Mouse (Mus musculus) intestine, embryonic 14.5 days (tissue): ENCODE measurements around the gene Tecr. TPM values are rescaled to one million over a fixed set of nuclear protein-coding genes. Genes with fewer than 3 reads are reported as not detected.

Experiments used
- ATAC-seq: fragments of 200-750 bp; cut with Nextera tagmentation; replicated peaks from 2 replicates; pipeline ENCODE4 v1.8.0; 2017; ENCODE audit warnings: low read depth, moderate number of reproducible peaks, moderate TSS enrichment, moderate library complexity; ENCODE audit not compliant: low FRiP score, low TSS enrichment
- DNase-seq: peaks from one replicate; pipeline ENCODE4 v3.0.0-alpha.2; 2018; ENCODE audit warnings: low spot score
- H3K27ac ChIP-seq: fragments of 300-500 bp; sonication (generic); 2 replicates; pipeline ENCODE4 v1.5.1; 2014; ENCODE audit warnings: low read depth, mild to moderate bottlenecking, control low read depth
- H3K27me3 ChIP-seq: fragments of 300-500 bp; sonication (generic); replicated peaks from 2 replicates; pipeline ENCODE4 v1.6.1; 2014; ENCODE audit warnings: low read length, control low read depth; ENCODE audit not compliant: control insufficient read depth, insufficient read depth
- H3K36me3 ChIP-seq: fragments of 300-500 bp; sonication (generic); 2 replicates; pipeline ENCODE4 v1.6.1; 2014; ENCODE audit warnings: low read length, control low read depth; ENCODE audit not compliant: control insufficient read depth, insufficient read depth
- H3K4me1 ChIP-seq: fragments of 300-500 bp; sonication (generic); replicated peaks from 2 replicates; pipeline ENCODE4 v1.6.1; 2014; ENCODE audit warnings: low read length, control low read depth, mixed read lengths; ENCODE audit not compliant: control insufficient read depth, insufficient read depth
- H3K4me2 ChIP-seq: fragments of 300-500 bp; sonication (generic); 2 replicates; pipeline ENCODE4 v1.6.1; 2014; ENCODE audit warnings: low read length
- H3K4me3 ChIP-seq: fragments of 300-500 bp; sonication (generic); 2 replicates; pipeline ENCODE4 v1.5.1; 2014; ENCODE audit warnings: low read depth, low read length, control low read depth, mixed read lengths
- H3K9ac ChIP-seq: fragments of 300-500 bp; sonication (generic); 2 replicates; pipeline ENCODE4 v1.6.1; 2014; ENCODE audit warnings: mild to moderate bottlenecking, low read length
- H3K9me3 ChIP-seq: fragments of 300-500 bp; sonication (generic); 2 replicates; pipeline ENCODE4 v1.6.1; 2016; ENCODE audit warnings: low read length, control low read depth; ENCODE audit not compliant: control insufficient read depth
- WGBS: fragments of 180-500 bp; shearing (Covaris S2); extraction: QIAGEN DNeasy Blood & Tissue Kit; methylation state at CpG from one replicate; pipeline ENCODE4 v1.1.7; 2014; 5-methylcytosine and 5-hydroxymethylcytosine counted together
- polyA plus RNA-seq: library from polyadenylated mRNA; unstranded; fragments of >200 nt; fragmentation: Nextera tagmentation; extraction: Ambion mirVana; gene quantifications from 2 replicates; pipeline ENCODE4 v1.2.1, GENCODE M21; 2014

The Tecr gene
- polyA plus RNA-seq, 1 experiment from 2014 or later: 660 TPM

DNA sequence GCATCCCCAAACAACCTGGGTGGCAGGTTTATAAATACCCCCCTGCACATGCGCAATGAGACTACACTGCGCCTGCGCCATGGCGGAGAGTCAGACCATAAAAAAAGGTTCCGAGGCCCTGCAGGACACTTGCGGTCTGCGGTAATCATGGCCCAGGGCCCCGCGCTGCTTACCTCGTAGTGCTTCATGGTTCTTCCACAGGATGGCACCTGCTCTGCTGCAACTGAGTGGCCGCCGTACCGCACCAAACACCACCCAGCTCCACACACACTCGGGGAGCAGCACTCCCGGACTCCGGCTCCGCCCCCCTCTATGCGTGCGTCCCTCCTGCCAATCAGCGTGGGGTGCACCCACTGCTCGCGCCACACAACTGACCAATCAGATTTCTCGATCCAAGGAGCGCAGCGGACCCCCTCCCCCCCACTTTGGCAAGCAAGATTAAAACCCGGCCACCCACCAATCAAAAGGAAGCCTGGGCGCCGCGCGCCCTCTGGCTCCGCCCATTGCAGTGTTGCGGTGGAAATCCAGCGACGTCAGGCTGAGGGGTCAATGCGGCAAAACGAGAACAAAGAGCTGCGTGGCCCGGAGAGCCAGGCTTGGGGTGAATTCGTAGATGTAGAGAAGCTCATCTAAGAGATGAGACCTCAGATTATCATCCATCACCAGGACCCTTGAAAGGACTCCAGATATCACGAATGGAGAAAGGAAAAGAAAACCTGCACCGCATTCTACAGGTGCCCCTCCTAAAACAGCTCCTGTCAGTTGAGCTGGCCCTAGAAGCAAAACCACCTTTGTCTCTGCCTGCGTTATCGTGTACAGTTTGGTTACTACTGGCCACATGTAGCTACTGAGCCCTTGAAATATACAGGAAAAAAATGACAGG is 13.4 kb downstream of the Tecr start:
- Histone ChIP-seq H3K4me2 (peak overlapping the region; percentile 88), H3K27ac (peak overlapping the region; percentile 91), H3K9ac (peak overlapping the region; percentile 74), H3K27me3 (no peaks in the 10 kb centered on the region), H3K4me3 (peak overlapping the region; percentile 92), H3K4me1 (peaks cover 26% of the 10 kb centered on the region), H3K9me3 (no peaks in the 10 kb centered on the region), H3K36me3 (0 out of 2 replicates have a peak, but pooled peaks cover 3% of the 10 kb centered on the region)
- DNase-seq (peak; percentile 98), ATAC-seq (peak; percentile 98)
- WGBS: under 1% methylated on average over 43 of the region's 43 CpGs

DNA sequence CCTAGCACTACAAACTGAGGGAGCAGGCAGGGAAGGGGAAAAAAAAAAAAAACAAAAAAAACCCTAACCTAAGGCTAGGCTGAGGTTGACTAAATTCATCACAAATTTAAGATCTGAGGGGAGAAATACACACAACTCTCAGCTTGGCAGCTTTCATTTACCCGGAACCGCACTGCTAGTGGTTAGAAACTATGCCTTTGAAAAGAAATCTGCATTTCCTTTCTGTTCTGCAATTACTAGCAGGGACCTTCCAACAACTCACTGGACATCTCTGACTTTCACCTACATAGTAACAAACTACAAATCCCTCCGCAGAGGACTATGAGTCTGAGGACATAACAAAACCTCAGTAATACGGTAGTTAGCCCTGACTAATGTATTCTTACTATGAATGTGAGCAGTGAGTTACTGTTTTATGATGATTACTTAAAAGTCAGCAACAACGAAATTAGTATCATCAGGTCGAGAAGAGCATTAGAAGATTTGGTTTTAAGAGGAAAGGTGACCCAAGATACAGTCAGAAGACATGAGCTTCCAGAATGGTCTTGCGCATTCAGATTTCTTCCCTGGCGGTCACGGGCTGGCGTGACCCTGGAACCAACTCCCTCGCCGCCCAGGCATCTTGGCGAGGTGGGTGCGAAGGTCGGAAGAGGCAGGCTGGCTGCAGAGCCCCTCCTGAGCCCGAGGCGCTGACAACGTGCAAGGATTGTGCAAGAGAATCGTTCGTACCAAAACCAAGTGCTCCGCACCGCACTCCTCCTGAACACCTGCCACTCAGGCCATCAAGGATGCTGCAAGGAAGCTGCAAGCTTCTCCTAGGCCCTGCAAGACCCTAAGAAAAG is 14.2 kb downstream of the Tecr start:
- peaks cover 26% of the 10 kb centered on the region for H3K4me1 ChIP-seq
- 4% methylated on average over 22 of the region's 22 CpGs for WGBS
- H3K4me2 ChIP-seq: peak overlapping the region; percentile 88

DNA sequence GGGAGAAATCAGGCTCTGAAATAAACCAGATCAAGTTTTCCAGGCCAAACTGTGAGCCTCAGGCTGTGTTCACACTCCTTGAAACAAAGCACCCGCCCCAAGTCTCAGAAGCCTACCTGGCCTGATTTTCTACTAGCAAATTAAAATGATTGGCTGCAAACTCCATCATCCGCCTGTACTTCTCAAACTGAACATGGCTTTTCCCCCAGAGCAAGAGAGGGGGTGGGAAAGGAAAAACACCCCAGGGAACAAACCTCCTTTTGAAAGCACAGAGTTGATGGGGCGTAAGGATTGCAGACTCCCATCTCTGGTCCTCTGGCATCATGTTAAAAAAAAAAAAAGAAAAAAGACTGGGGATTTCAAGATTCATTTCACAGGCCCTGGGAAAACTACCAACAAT is 15.1 kb downstream of the Tecr start:
- ATAC-seq: no peak
- no peaks in the 10 kb centered on the region for H3K27me3 ChIP-seq
- H3K4me1 ChIP-seq: peaks cover 26% of the 10 kb centered on the region
- 0 out of 2 replicates have a peak, but pooled peaks cover 6% of the 10 kb centered on the region for H3K36me3 ChIP-seq
- H3K4me3 ChIP-seq: peak overlapping the region; percentile 92
- WGBS: 43% methylated on average over 3 of the region's 3 CpGs
- DNase-seq: no peak
- peak overlapping the region; percentile 74; the same call in 1 of the 2 replicates for H3K9ac ChIP-seq
- no peaks in the 10 kb centered on the region for H3K9me3 ChIP-seq
- peak overlapping the region; percentile 88 for H3K4me2 ChIP-seq
- H3K27ac ChIP-seq: no peak overlapping the region

More for the DNA sequence above, 14.2 kb downstream of the Tecr start:
- DNase-seq (no peak), ATAC-seq (no peak; the same call in 1 of the 2 replicates)
- Histone ChIP-seq H3K9me3 (no peaks in the 10 kb centered on the region), H3K36me3 (0 out of 2 replicates have a peak, but pooled peaks cover 6% of the 10 kb centered on the region), H3K27ac (peak overlapping the region; percentile 91), H3K9ac (peak overlapping the region; percentile 74), H3K27me3 (no peaks in the 10 kb centered on the region), H3K4me3 (peak overlapping the region; percentile 92)

DNA sequence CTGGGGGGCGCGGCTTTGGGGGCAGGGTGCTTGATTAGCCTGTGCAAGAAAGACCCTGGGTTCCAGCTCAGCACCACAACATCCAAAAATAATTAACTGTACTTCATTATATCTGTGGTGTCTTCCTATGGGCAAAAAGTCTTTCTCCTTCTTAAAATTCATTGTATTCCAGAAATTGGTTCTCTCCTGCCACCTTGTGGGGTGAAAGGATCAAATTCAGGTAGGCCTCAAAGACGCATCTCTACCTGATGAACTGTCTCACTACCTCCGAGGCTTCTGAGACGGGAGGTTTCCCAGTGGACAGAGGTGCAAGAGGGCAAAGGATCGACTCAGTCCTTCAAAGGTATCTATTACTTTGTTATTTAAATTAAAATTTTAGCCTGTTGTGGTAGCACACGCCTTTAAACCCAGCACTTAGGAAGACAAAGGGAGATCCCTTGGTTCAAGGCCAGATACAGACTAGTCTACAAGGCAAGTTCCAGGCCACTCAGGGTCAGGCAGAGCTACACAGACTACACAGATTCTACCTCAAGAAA is 17.2 kb downstream of the Tecr start:
- WGBS: 80% methylated on average over 7 of the region's 7 CpGs
- ATAC-seq: no peak
- H3K4me1 ChIP-seq: peaks cover 26% of the 10 kb centered on the region

GRCm38 (mm10) chr8:83588886-83589285 is 18.9 kb downstream of the Tecr start:
- Histone ChIP-seq H3K27me3 (no peaks in the 10 kb centered on the region), H3K27ac (no peak overlapping the region), H3K9me3 (no peaks in the 10 kb centered on the region), H3K4me1 (peaks cover 26% of the 10 kb centered on the region), H3K9ac (no peak overlapping the region), H3K4me3 (no peak overlapping the region), H3K36me3 (peaks cover 16% of the 10 kb centered on the region; the same call in 1 of the 2 replicates), H3K4me2 (no peak overlapping the region)
- ATAC-seq (no peak), DNase-seq (no peak)
- WGBS: 91% methylated on average over 5 of the region's 5 CpGs

More for the DNA sequence above, 17.2 kb downstream of the Tecr start:
- Histone ChIP-seq H3K9me3 (no peaks in the 10 kb centered on the region), H3K4me3 (no peak overlapping the region), H3K27me3 (no peaks in the 10 kb centered on the region), H3K4me2 (no peak overlapping the region), H3K27ac (no peak overlapping the region), H3K9ac (no peak overlapping the region), H3K36me3 (peaks cover 11% of the 10 kb centered on the region; the same call in 1 of the 2 replicates)
- no peak for DNase-seq

DNA sequence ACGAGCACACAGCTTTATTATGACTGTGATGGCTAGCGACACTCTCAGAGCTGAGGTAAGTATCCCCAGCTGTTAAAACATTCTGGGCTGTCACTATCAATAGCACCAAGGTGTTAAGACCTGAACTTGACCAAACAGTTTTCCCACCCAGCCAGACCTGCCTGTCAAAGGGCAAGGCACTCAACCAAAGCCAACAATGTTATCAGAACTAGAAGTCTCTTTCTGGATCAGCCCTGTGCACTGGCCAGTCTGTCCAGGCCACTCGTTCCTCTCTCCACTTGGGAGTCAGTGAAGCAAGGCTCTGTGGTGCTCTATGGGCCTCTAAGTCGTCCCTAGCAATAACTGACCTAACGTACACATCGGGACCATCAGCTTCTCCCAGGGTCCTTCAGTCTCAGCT is 20.1 kb downstream of the Tecr start:
- DNase-seq (no peak), ATAC-seq (no peak)
- Histone ChIP-seq H3K9me3 (no peaks in the 10 kb centered on the region), H3K9ac (no peak overlapping the region), H3K27me3 (no peaks in the 10 kb centered on the region), H3K27ac (no peak overlapping the region), H3K4me3 (no peak overlapping the region), H3K36me3 (peaks cover 21% of the 10 kb centered on the region; the same call in 1 of the 2 replicates), H3K4me2 (no peak overlapping the region), H3K4me1 (peaks cover 18% of the 10 kb centered on the region)
- WGBS: 82% methylated on average over 6 of the region's 6 CpGs

- Histone ChIP-seq H3K9ac (no peak overlapping the region), H3K4me2 (no peak overlapping the region), H3K4me3 (no peak overlapping the region), H3K36me3 (peaks cover 21% of the 10 kb centered on the region; the same call in 1 of the 2 replicates), H3K4me1 (0 out of 2 replicates have a peak, but pooled peaks cover 5% of the 10 kb centered on the region), H3K9me3 (no peaks in the 10 kb centered on the region), H3K27me3 (no peaks in the 10 kb centered on the region), H3K27ac (no peak overlapping the region)
- 72% methylated on average over 3 of the region's 3 CpGs for WGBS
- ATAC-seq (no peak), DNase-seq (no peak)
Observed at GRCm38 (mm10) chr8:83585333-83585732, 22.4 kb downstream of the Tecr start.

GRCm38 (mm10) chr8:83584771-83585170 is 23.0 kb downstream of the Tecr start:
- ATAC-seq (no peak), DNase-seq (no peak)
- no peak overlapping the region for H3K4me3 ChIP-seq
- no peak overlapping the region for H3K27ac ChIP-seq
- H3K36me3 ChIP-seq: peaks cover 20% of the 10 kb centered on the region; the same call in 1 of the 2 replicates
- H3K4me2 ChIP-seq: no peak overlapping the region
- no peak overlapping the region for H3K9ac ChIP-seq
- 0 out of 2 replicates have a peak, but pooled peaks cover 2% of the 10 kb centered on the region for H3K4me1 ChIP-seq
- WGBS: 88% methylated on average over 1 of the region's 1 CpGs
- no peaks in the 10 kb centered on the region for H3K9me3 ChIP-seq
- H3K27me3 ChIP-seq: no peaks in the 10 kb centered on the region
